ENCODE assay signal across 9 mouse cellular contexts in genomic region chr2:14342309-14342839, GRCm38 (mm10). TPM values are rescaled to one million over a fixed set of nuclear protein-coding genes. Genes with fewer than 3 reads are reported as not detected.
A peak's percentile ranks its signal among the peaks of the same experiment; 100 is the strongest.
DNase-seq lines count a peak whose midpoint lies in the region; ATAC-seq and TF ChIP-seq lines count a peak whose summit lies in the region.
"Had no signal": no experiment of that assay in that cellular context is flagged by ENCODE, and none has a peak within 500 bp of the region (broad histone marks: within the 10 kb centered on the region; RNA-seq: fewer than 3 reads in every experiment).

No protein-coding gene starts in this region.

- H3K4me3 ChIP-seq in heart, postnatal 0 days (ENCODE audit: low read depth, low read length), result no peak overlapping the region
- no peak overlapping the region for H3K4me3 ChIP-seq in heart, embryonic 11.5 days (ENCODE audit: low read depth, low read length)
- no peak overlapping the region for H3K4me3 ChIP-seq in midbrain, embryonic 16.5 days (ENCODE audit: low read depth, low read length)
- H3K4me3 ChIP-seq in midbrain, embryonic 14.5 days (replicated peaks; ENCODE audit: low read depth, low read length), result no peak overlapping the region
- H3K4me3 ChIP-seq in lung, embryonic 16.5 days (ENCODE audit: low read length), result no peak overlapping the region

- H3K4me2 ChIP-seq in heart, postnatal 0 days (ENCODE audit: low read depth, low read length), result no peak overlapping the region
- H3K4me2 ChIP-seq in heart, embryonic 11.5 days, result no peak overlapping the region
- H3K4me2 ChIP-seq in midbrain, embryonic 16.5 days (ENCODE audit: low read length), result no peak overlapping the region
- no peak overlapping the region for H3K4me2 ChIP-seq in midbrain, embryonic 14.5 days (ENCODE audit: low read length)
- peak overlapping the region; percentile 26; the same call in 1 of the 2 replicates for H3K4me2 ChIP-seq in lung, embryonic 16.5 days (ENCODE audit: low read depth, low read length)

- peak; percentile 24; the same call in 1 of the 2 replicates for ATAC-seq in heart, postnatal 0 days (ENCODE audit: insufficient read depth, low read depth)
- ATAC-seq in heart, embryonic 11.5 days (replicated peaks; ENCODE audit: insufficient number of reproducible peaks, low FRiP score, low TSS enrichment), result no peak
- no peak for ATAC-seq in midbrain, embryonic 16.5 days
- ATAC-seq in midbrain, embryonic 14.5 days (ENCODE audit: low FRiP score, low TSS enrichment), result no peak
- peak; percentile 62 for ATAC-seq in lung, embryonic 16.5 days (ENCODE audit: low read depth)

- peaks cover 9% of the 10 kb centered on the region; the same call in 1 of the 2 replicates for H3K4me1 ChIP-seq in heart, postnatal 0 days (ENCODE audit: control insufficient read depth, insufficient read depth)
- H3K4me1 ChIP-seq in heart, embryonic 11.5 days (ENCODE audit: control insufficient read depth, insufficient read depth, low read length), result no peaks in the 10 kb centered on the region
- no peaks in the 10 kb centered on the region; the same call in 1 of the 2 replicates for H3K4me1 ChIP-seq in midbrain, embryonic 16.5 days (ENCODE audit: control insufficient read depth, insufficient read depth, low read length)
- H3K4me1 ChIP-seq in midbrain, embryonic 14.5 days (ENCODE audit: control insufficient read depth, insufficient read depth, low read length), result no peaks in the 10 kb centered on the region
- H3K4me1 ChIP-seq in lung, embryonic 16.5 days (replicated peaks; ENCODE audit: control insufficient read depth, insufficient read depth, low read length), result 0 out of 2 replicates have a peak, but pooled peaks cover 2% of the 10 kb centered on the region

- 75% methylated on average over 8 of the region's 8 CpGs for WGBS in heart, postnatal 0 days
- 86% methylated on average over 8 of the region's 8 CpGs for WGBS in heart, embryonic 11.5 days (ENCODE audit: insufficient replicate concordance)
- WGBS in midbrain, embryonic 16.5 days, result 87% methylated on average over 8 of the region's 8 CpGs
- 89% methylated on average over 8 of the region's 8 CpGs for WGBS in midbrain, embryonic 14.5 days
- 45% methylated on average over 8 of the region's 8 CpGs for WGBS in lung, embryonic 16.5 days

- no peak overlapping the region for H3K9ac ChIP-seq in heart, postnatal 0 days (replicated peaks; ENCODE audit: low read depth, low read length)
- H3K9ac ChIP-seq in heart, embryonic 11.5 days (ENCODE audit: low read depth, low read length), result no peak overlapping the region
- no peak overlapping the region for H3K9ac ChIP-seq in midbrain, embryonic 16.5 days (ENCODE audit: low read depth, low read length)
- no peak overlapping the region for H3K9ac ChIP-seq in midbrain, embryonic 14.5 days (replicated peaks; ENCODE audit: low read length)
- no peak overlapping the region for H3K9ac ChIP-seq in lung, embryonic 16.5 days (ENCODE audit: low read length)
- H3K9ac ChIP-seq: liver, embryonic 14.5 days had no signal

- H3K27ac ChIP-seq in heart, postnatal 0 days (ENCODE audit: low read depth), result no peak overlapping the region
- H3K27ac ChIP-seq in heart, embryonic 11.5 days (ENCODE audit: low read depth, low read length), result no peak overlapping the region
- H3K27ac ChIP-seq in midbrain, embryonic 16.5 days (ENCODE audit: low read length), result peak overlapping the region; percentile 10; the same call in 1 of the 2 replicates
- H3K27ac ChIP-seq in midbrain, embryonic 14.5 days (replicated peaks; ENCODE audit: low read depth, low read length), result no peak overlapping the region
- peak overlapping the region; percentile 89 for H3K27ac ChIP-seq in lung, embryonic 16.5 days (ENCODE audit: low read length)
- H3K27ac ChIP-seq: liver, embryonic 14.5 days had no signal

- DNase-seq in heart, postnatal 0 days (ENCODE audit: low spot score), result no peak
- no peak for DNase-seq in midbrain, embryonic 14.5 days
- DNase-seq in testis, postnatal 14 days (ENCODE audit: low spot score), result peak; percentile 17
- no peak for DNase-seq in thymus, postnatal 4 days

- TF ChIP-seq CTCF in heart, postnatal 0 days (IDR thresholded peaks at IDR 0.05; ENCODE audit: low read depth), result no peak

- no peaks in the 10 kb centered on the region for H3K36me3 ChIP-seq in heart, postnatal 0 days (replicated peaks; ENCODE audit: control insufficient read depth, insufficient read depth, low read length)
- no peaks in the 10 kb centered on the region for H3K36me3 ChIP-seq in heart, embryonic 11.5 days (ENCODE audit: control insufficient read depth, insufficient read depth, low read length)
- H3K36me3 ChIP-seq in midbrain, embryonic 16.5 days (ENCODE audit: control insufficient read depth, insufficient read depth, low read length), result no peaks in the 10 kb centered on the region
- no peaks in the 10 kb centered on the region for H3K36me3 ChIP-seq in midbrain, embryonic 14.5 days (ENCODE audit: control insufficient read depth, insufficient read depth, low read length)
- H3K36me3 ChIP-seq in lung, embryonic 16.5 days (ENCODE audit: control insufficient read depth, insufficient read depth, low read length), result no peaks in the 10 kb centered on the region
- H3K36me3 ChIP-seq: G1E had no signal

- no peaks in the 10 kb centered on the region for H3K27me3 ChIP-seq in heart, postnatal 0 days (ENCODE audit: control insufficient read depth, insufficient read depth, low read length)
- H3K27me3 ChIP-seq in heart, embryonic 11.5 days (ENCODE audit: control insufficient read depth, insufficient read depth, low read length), result no peaks in the 10 kb centered on the region
- no peaks in the 10 kb centered on the region for H3K27me3 ChIP-seq in midbrain, embryonic 16.5 days (ENCODE audit: control insufficient read depth, insufficient read depth, low read depth, low read length)
- H3K27me3 ChIP-seq in midbrain, embryonic 14.5 days (ENCODE audit: control insufficient read depth, insufficient read depth, low read length), result no peaks in the 10 kb centered on the region
- no peaks in the 10 kb centered on the region for H3K27me3 ChIP-seq in lung, embryonic 16.5 days (ENCODE audit: control insufficient read depth, insufficient read depth, low read depth, low read length)

- TF ChIP-seq EP300 in heart, postnatal 0 days (IDR thresholded peaks at IDR 0.05; ENCODE audit: low read depth), result no peak

- no peaks in the 10 kb centered on the region for H3K9me3 ChIP-seq in heart, postnatal 0 days (replicated peaks; ENCODE audit: control insufficient read depth, low read length)
- H3K9me3 ChIP-seq in heart, embryonic 11.5 days (replicated peaks; ENCODE audit: control insufficient read depth, low read length), result no peaks in the 10 kb centered on the region
- H3K9me3 ChIP-seq in midbrain, embryonic 16.5 days (replicated peaks; ENCODE audit: control insufficient read depth, low read length, poor library complexity, severe bottlenecking), result no peaks in the 10 kb centered on the region
- no peaks in the 10 kb centered on the region for H3K9me3 ChIP-seq in midbrain, embryonic 14.5 days (ENCODE audit: control insufficient read depth, low read length)
- no peaks in the 10 kb centered on the region for H3K9me3 ChIP-seq in lung, embryonic 16.5 days (ENCODE audit: control insufficient read depth, low read length)
- H3K9me3 ChIP-seq: G1E had no signal

RNA-seq across cellular contexts. Expression of gene Slc39a12, which starts 45.7 kb away (rescaled TPM):
- not detected in 2 replicates for total RNA-seq in heart, postnatal 0 days (2014; rRNA removed; ENCODE audit: low replicate concordance)
- not detected in 2 replicates for polyA plus RNA-seq in heart, postnatal 0 days (2015; fragmentation: Nextera tagmentation; extraction: Ambion mirVana)
- not detected in 2 replicates for polyA plus RNA-seq in heart, embryonic 11.5 days (2014; fragmentation: Nextera tagmentation; extraction: Ambion mirVana)
- polyA plus RNA-seq in midbrain, embryonic 16.5 days (2015; fragmentation: Nextera tagmentation; extraction: Ambion mirVana), result 2.6 and 4.7 TPM in 2 replicates
- 2.8 and 3.1 TPM in 2 replicates for polyA plus RNA-seq in midbrain, embryonic 14.5 days (2014; fragmentation: Nextera tagmentation; extraction: Ambion mirVana)
- not detected in 2 replicates for polyA plus RNA-seq in lung, embryonic 16.5 days (2015; fragmentation: Nextera tagmentation; extraction: Ambion mirVana)
- total RNA-seq: G1E had no signal
- polyA plus RNA-seq: G1E had no signal

Comparison
In these comparisons a context has a peak if more than half of its experiments do, and no peak if none do; other contexts are left out.
1. ATAC-seq: peak in heart, postnatal 0 days (single experiment) and lung, embryonic 16.5 days (single experiment); none in heart, embryonic 11.5 days (single experiment), midbrain, embryonic 16.5 days (single experiment) and midbrain, embryonic 14.5 days (single experiment).
2. H3K27ac ChIP-seq: peak in midbrain, embryonic 16.5 days (single experiment) and lung, embryonic 16.5 days (single experiment); none in heart, postnatal 0 days (single experiment), heart, embryonic 11.5 days (single experiment) and midbrain, embryonic 14.5 days (single experiment).